Mouse (Mus musculus) heart, embryonic 15.5 days (tissue): ENCODE results near the gene Itpr2. TPM values are rescaled to one million over a fixed set of nuclear protein-coding genes. Genes with fewer than 3 reads are reported as not detected.

Source experiments
- ATAC-seq: fragments of 200-750 bp; cut with Nextera tagmentation; replicated peaks from 2 replicates; pipeline ENCODE4 v1.8.0; 2017; ENCODE audit warnings: low read depth, moderate TSS enrichment; ENCODE audit not compliant: insufficient number of reproducible peaks, insufficient read depth, low FRiP score
- H3K27ac ChIP-seq: fragments of 300-500 bp; sonication (generic); 2 replicates; pipeline ENCODE4 v1.5.1; 2015; ENCODE audit warnings: mild to moderate bottlenecking, inconsistent platforms
- H3K27me3 ChIP-seq: fragments of 300-500 bp; sonication (generic); 2 replicates; pipeline ENCODE4 v1.6.1; 2015; ENCODE audit warnings: inconsistent platforms
- H3K36me3 ChIP-seq: fragments of 300-500 bp; sonication (generic); 2 replicates; pipeline ENCODE4 v1.6.1; 2015; ENCODE audit warnings: mild to moderate bottlenecking, inconsistent platforms
- H3K4me1 ChIP-seq: fragments of 300-500 bp; sonication (generic); replicated peaks from 2 replicates; pipeline ENCODE4 v1.6.1; 2015; ENCODE audit warnings: inconsistent platforms
- H3K4me2 ChIP-seq: fragments of 300-500 bp; sonication (generic); 2 replicates; pipeline ENCODE4 v1.6.1; 2015; ENCODE audit warnings: inconsistent platforms, mild to moderate bottlenecking, moderate library complexity
- H3K4me3 ChIP-seq: fragments of 300-500 bp; sonication (generic); 2 replicates; pipeline ENCODE4 v1.5.1; 2015; ENCODE audit warnings: mild to moderate bottlenecking, inconsistent platforms
- H3K9ac ChIP-seq: fragments of 300-500 bp; sonication (generic); 2 replicates; pipeline ENCODE4 v1.6.1; 2015; ENCODE audit warnings: mild to moderate bottlenecking, inconsistent platforms
- H3K9me3 ChIP-seq: fragments of 300-500 bp; sonication (generic); replicated peaks from 2 replicates; pipeline ENCODE4 v1.6.1; 2016; ENCODE audit warnings: inconsistent platforms
- WGBS: fragments of 180-500 bp; shearing (Covaris S2); methylation state at CpG from one replicate; pipeline ENCODE4 v1.1.7; 2015; ENCODE audit warnings: mixed read lengths; 5-methylcytosine and 5-hydroxymethylcytosine counted together
- polyA plus RNA-seq: library from polyadenylated mRNA; unstranded; fragments of >200 nt; fragmentation: Nextera tagmentation; extraction: Ambion mirVana; gene quantifications from 2 replicates; pipeline ENCODE4 v1.2.1, GENCODE M21; 2015

Gene Itpr2
- polyA plus RNA-seq, 1 experiment from 2014 or later: 39.2 TPM

DNA sequence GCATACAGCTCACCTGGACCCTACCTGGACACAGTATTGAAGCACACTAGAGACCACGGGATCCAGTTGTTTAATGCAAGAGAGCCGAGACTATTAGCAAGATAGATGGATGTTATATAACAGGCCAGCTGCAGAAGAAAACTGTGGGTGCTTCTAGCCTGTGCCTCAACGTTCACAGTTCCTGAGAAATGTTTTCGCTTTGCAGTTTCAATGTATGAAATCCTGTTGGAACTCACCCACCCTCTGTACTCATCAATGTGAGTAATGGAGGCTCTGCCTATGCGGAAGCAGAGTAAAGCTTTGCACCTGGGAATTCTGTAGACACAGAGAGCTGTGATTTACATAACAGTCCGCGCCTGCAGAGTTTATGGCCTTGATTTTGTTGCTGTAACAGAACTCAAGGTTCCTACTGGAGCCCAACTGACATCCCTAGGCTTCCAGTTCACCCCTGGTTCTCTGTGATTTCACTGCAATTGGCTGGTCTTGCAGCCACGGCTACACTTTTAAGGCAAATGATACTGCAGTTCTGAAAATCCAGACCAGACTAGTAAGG lies 344.0 kb downstream of the Itpr2 start:
- ATAC-seq: no peak
- peaks cover 10% of the 10 kb centered on the region; the same call in 1 of the 2 replicates for H3K36me3 ChIP-seq
- no peaks in the 10 kb centered on the region for H3K9me3 ChIP-seq
- no peak overlapping the region for H3K4me2 ChIP-seq
- H3K4me3 ChIP-seq: no peak overlapping the region
- H3K27ac ChIP-seq: no peak overlapping the region
- H3K27me3 ChIP-seq: no peaks in the 10 kb centered on the region
- no peak overlapping the region for H3K9ac ChIP-seq
- WGBS: 83% methylated on average over 8 of the region's 8 CpGs
- peaks cover 13% of the 10 kb centered on the region for H3K4me1 ChIP-seq

DNA sequence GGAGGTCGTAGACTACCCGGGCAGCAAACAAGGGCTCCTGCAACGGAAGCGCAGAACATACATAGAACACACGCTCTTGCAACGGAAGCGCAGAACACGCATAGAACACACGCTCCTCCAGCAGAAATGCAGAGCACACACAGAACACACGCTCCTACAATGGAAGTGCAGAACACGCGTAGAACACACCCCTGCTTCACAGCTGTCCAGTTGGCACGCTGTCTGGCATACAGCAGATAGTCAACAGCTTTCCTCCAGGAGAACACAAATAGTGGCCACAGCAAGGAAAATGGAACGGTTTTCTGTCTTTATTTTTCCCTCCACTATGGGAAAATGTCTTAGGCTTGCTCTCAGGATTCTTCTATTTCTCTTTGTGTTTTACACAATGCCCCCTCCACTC lies 344.9 kb downstream of the Itpr2 start:
- Histone ChIP-seq H3K4me1 (peaks cover 8% of the 10 kb centered on the region), H3K27ac (no peak overlapping the region), H3K9me3 (no peaks in the 10 kb centered on the region), H3K36me3 (peaks cover 10% of the 10 kb centered on the region; the same call in 1 of the 2 replicates), H3K4me2 (no peak overlapping the region), H3K27me3 (no peaks in the 10 kb centered on the region), H3K4me3 (no peak overlapping the region), H3K9ac (no peak overlapping the region)
- no peak for ATAC-seq
- 97% methylated on average over 14 of the region's 14 CpGs for WGBS

DNA sequence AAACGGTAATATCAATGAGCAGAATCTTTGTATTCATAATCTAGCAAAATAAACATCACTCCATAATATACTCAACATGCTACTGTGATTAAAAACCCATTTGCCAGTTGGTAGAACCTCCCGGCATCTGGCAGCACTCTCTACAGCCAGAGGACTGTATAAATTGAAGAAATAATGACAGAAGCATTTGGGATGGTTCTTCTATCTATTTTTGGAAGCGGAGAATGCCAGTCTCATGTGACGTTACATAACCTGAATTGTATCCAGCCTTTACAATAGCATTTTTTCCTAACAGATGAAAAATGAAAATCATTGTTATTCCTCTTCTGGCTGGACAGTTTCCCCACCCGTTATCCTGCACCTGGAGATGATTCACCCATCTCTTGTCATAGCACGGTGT lies 345.5 kb downstream of the Itpr2 start:
- Histone ChIP-seq H3K9me3 (no peaks in the 10 kb centered on the region), H3K4me2 (no peak overlapping the region), H3K4me3 (no peak overlapping the region), H3K27me3 (no peaks in the 10 kb centered on the region), H3K4me1 (peaks cover 8% of the 10 kb centered on the region), H3K9ac (no peak overlapping the region), H3K27ac (no peak overlapping the region), H3K36me3 (peaks cover 10% of the 10 kb centered on the region; the same call in 1 of the 2 replicates)
- WGBS: 73% methylated on average over 6 of the region's 6 CpGs
- no peak for ATAC-seq

DNA sequence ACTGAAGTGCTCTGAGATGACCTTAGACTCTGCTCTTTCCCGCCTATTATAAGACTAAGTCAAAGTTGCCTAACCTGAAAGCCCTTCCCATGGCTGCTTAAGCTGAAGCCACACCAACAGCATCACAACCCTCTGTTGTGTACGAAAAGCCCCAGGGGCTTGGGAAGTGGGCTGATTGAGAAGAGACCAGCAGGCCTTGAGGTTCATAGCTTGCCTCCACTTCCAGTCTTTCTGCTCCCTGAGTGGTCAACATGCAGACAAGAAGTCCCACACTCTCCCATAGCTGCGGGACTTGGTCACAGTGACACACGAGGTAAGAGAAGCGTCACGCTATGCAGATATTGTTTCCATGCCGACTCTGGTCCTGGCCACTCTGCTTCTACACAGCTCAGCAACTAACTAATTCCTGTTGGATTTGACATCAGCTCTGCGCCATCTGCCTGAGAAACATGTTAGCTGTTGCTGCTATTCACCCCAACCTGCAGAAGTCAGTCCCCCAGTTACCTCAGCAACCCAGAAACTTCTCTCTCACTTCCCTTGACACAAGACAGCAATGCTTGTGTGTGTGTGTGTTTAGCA lies 346.8 kb downstream of the Itpr2 start:
- ATAC-seq: no peak
- Histone ChIP-seq H3K27me3 (no peaks in the 10 kb centered on the region), H3K4me2 (no peak overlapping the region), H3K9ac (no peak overlapping the region), H3K4me3 (no peak overlapping the region), H3K9me3 (no peaks in the 10 kb centered on the region), H3K36me3 (peaks cover 10% of the 10 kb centered on the region; the same call in 1 of the 2 replicates), H3K4me1 (peaks cover 8% of the 10 kb centered on the region), H3K27ac (no peak overlapping the region)
- 76% methylated on average over 8 of the region's 8 CpGs for WGBS

DNA sequence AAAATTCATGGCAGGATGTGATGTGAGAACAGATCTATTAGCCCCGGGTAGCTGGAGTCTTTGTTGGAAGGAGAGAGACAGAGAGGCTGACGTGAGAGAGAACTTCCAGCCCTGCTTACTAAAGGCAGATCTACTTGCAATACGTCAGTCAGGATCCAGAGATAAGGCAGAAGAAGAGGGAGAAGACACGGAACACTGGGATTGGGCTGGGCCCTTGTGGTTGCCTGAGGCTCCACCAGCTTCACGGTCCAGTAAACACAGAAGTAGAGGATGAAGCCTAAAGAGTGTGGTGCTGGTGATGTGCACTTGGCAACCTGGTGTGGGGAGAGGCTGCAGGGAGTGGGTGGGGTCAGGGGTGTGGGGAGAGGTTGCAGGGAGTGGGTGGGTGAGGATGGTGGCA lies 349.2 kb downstream of the Itpr2 start:
- Histone ChIP-seq H3K9ac (no peak overlapping the region), H3K4me3 (no peak overlapping the region), H3K27ac (no peak overlapping the region), H3K4me2 (no peak overlapping the region), H3K9me3 (no peaks in the 10 kb centered on the region), H3K36me3 (peaks cover 11% of the 10 kb centered on the region), H3K4me1 (no peaks in the 10 kb centered on the region), H3K27me3 (no peaks in the 10 kb centered on the region)
- no peak for ATAC-seq
- WGBS: 54% methylated on average over 5 of the region's 5 CpGs

DNA sequence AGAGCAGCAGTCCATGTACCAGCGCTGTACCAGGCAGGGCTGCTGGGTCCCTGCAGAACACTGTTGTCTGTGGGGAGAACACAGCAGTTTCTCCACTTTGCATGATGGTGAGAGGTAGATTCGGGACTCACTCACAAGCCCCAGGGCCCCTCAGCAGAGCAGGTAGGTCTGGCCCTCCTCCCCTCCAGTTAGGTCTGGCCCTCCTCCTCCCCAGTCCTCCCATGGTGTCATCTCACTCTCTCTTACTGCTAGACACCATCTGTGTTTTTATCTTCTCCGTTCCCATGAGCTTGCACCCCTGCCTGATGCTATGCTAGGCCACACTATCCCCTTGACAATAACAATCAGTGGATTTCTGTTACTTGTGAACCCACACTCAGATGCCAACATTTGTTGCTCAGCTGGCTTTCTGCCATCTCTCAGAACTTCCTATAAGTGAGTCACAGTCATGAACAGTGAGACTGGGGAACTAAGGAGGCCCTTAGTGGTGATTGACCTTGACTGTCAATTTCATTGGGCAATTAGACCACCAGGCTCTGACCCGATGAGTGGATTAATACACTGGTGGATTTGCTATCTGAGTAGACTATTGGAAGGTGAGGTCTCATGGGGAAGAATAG lies 360.9 kb downstream of the Itpr2 start:
- 81% methylated on average over 4 of the region's 4 CpGs for WGBS
- peaks cover 16% of the 10 kb centered on the region for H3K4me1 ChIP-seq
- H3K4me3 ChIP-seq: no peak overlapping the region
- H3K9ac ChIP-seq: no peak overlapping the region
- H3K4me2 ChIP-seq: no peak overlapping the region
- peaks cover 17% of the 10 kb centered on the region for H3K36me3 ChIP-seq
- 0 out of 2 replicates have a peak, but pooled peaks cover 2% of the 10 kb centered on the region for H3K9me3 ChIP-seq
- no peak for ATAC-seq
- no peak overlapping the region for H3K27ac ChIP-seq
- H3K27me3 ChIP-seq: no peaks in the 10 kb centered on the region

DNA sequence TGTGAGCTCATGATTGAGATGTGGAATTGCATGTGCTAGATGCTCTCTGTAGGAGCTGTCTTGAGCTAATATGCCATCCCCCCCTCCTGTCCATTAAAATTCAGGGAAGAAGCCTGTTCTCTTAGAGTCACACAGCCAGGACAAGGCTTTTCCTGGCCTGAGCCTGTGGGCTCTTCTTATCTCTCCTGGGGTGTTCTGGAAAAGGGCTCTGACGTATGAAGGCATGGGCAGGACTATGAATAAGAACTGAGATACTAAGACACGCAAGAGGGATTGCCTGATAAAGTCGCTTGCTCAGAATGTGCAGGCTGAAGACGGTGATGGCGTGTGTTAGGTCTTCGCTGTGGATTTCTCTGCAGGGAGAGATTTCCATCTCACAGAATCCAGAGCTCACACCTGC lies 361.9 kb downstream of the Itpr2 start:
- H3K4me2 ChIP-seq: no peak overlapping the region
- no peak for ATAC-seq
- H3K4me1 ChIP-seq: peaks cover 16% of the 10 kb centered on the region
- WGBS: 36% methylated on average over 6 of the region's 6 CpGs
- peaks cover 12% of the 10 kb centered on the region; the same call in 1 of the 2 replicates for H3K36me3 ChIP-seq
- H3K4me3 ChIP-seq: no peak overlapping the region
- H3K9me3 ChIP-seq: no peaks in the 10 kb centered on the region
- H3K27ac ChIP-seq: no peak overlapping the region
- no peak overlapping the region for H3K9ac ChIP-seq
- no peaks in the 10 kb centered on the region for H3K27me3 ChIP-seq

DNA sequence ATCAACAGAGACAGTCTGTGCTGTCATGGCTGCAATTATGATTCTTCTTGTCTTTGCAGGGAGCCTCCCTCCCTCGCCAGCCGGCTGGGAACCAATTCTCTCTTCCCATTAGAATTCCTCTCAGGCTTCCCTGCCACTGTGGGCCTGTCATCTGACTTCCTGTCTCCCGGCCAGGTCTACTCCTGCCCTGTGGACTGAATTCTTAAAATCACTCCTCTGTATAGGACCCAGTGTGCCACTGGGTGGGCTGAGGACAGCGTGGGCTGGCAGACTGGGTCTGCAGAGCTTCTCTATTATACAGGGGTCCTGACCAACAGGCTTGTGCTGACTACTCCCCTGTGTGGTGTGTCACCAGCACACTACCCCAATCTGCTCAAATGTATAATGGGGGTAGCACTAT lies 365.4 kb downstream of the Itpr2 start:
- Histone ChIP-seq H3K4me1 (peaks cover 30% of the 10 kb centered on the region), H3K27me3 (no peaks in the 10 kb centered on the region), H3K9me3 (no peaks in the 10 kb centered on the region), H3K4me2 (no peak overlapping the region), H3K4me3 (no peak overlapping the region), H3K27ac (no peak overlapping the region), H3K9ac (no peak overlapping the region), H3K36me3 (no peaks in the 10 kb centered on the region; the same call in 1 of the 2 replicates)
- no peak for ATAC-seq
- WGBS: 49% methylated on average over 4 of the region's 4 CpGs

DNA sequence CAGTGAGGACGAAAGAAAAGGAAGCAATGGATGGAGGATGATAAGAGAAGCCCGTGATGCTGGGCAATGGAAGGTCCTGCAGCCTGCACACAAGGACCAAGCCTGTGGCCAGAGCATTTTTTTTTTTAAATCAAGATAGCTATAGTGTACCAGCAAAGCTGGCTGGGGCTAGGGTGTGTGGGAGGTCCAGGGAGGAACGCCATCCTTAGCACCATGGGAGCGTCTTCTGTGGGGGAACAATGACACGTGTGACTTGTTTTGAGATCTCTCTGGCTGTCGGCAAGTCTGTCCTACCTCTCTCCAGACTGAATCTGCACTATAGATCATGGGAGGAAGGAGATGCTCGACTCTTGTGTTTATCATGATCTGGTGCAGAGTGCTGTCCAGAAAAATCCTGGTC lies 365.8 kb downstream of the Itpr2 start:
- Histone ChIP-seq H3K27me3 (no peaks in the 10 kb centered on the region), H3K9me3 (no peaks in the 10 kb centered on the region), H3K4me2 (no peak overlapping the region), H3K4me3 (no peak overlapping the region), H3K4me1 (peaks cover 30% of the 10 kb centered on the region), H3K9ac (no peak overlapping the region), H3K36me3 (no peaks in the 10 kb centered on the region; the same call in 1 of the 2 replicates), H3K27ac (no peak overlapping the region)
- no peak for ATAC-seq
- WGBS: 27% methylated on average over 7 of the region's 7 CpGs

DNA sequence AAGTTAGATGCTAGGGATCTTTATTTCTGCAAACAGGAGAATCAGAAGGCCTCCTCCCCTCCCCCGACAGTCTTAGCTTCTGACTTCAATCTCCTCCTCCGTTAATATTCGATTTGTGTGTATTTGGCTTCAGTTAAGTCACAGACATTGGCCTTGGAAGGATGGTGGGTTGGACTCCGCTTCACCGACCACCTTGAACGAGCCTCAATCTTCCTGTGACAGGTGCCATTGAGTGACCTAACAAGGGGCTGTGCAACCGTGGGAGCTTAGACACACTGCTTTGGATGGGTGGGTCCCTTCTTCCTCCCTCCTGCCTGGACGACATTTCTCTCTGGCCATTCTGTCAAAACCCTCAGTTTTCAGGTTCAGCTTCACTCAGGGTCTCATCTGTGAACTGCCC lies 366.7 kb downstream of the Itpr2 start:
- H3K4me3 ChIP-seq: no peak overlapping the region
- no peak overlapping the region for H3K27ac ChIP-seq
- H3K27me3 ChIP-seq: no peaks in the 10 kb centered on the region
- 78% methylated on average over 8 of the region's 8 CpGs for WGBS
- no peak for ATAC-seq
- no peak overlapping the region for H3K4me2 ChIP-seq
- H3K4me1 ChIP-seq: peaks cover 26% of the 10 kb centered on the region
- H3K9me3 ChIP-seq: no peaks in the 10 kb centered on the region
- H3K9ac ChIP-seq: no peak overlapping the region
- H3K36me3 ChIP-seq: no peaks in the 10 kb centered on the region

DNA sequence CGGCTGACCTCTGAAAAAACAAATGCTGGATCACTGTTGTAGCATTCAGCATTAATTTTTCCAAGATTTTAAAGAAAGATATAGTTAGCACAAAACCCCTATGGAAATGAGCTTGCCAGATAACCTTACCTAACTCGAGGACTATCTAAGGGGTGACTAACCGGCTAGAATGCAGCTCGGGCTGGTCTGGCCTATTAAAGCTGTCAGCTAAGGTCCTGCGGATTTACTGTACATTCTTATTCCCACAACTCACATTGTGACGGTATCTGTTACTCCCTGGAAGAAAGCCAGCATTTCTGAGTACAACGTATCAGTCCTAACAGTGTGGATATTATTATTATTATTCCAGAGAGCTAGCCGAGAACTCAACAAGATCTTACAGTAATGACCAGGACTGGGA lies 368.1 kb downstream of the Itpr2 start:
- Histone ChIP-seq H3K9ac (no peak overlapping the region), H3K4me3 (no peak overlapping the region), H3K27ac (peak overlapping the region; percentile 23; the same call in 1 of the 2 replicates), H3K4me1 (peaks cover 19% of the 10 kb centered on the region), H3K9me3 (no peaks in the 10 kb centered on the region), H3K27me3 (no peaks in the 10 kb centered on the region), H3K4me2 (no peak overlapping the region), H3K36me3 (no peaks in the 10 kb centered on the region; the same call in 1 of the 2 replicates)
- 26% methylated on average over 8 of the region's 8 CpGs for WGBS
- no peak for ATAC-seq

DNA sequence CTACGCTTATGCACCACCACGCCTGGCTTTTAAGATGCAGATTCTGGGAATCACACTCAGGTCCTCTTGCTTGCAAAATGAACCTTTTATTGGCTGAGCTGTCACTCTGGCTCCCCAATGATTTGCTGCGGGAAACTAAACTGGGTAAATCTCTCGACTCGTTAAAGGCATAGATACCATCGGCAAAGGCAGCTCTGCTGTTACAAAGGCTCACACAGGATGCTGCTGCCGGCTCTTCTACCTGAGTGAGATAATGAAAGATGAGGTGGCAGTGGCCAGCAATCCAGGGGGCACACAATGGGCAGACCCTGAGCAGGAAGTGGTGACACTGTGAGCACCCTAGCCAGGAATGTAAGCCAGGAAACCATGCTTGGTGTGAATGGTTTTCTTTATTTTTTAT lies 373.0 kb downstream of the Itpr2 start:
- Histone ChIP-seq H3K9me3 (no peaks in the 10 kb centered on the region), H3K4me3 (no peak overlapping the region), H3K4me1 (peaks cover 27% of the 10 kb centered on the region), H3K9ac (no peak overlapping the region), H3K4me2 (no peak overlapping the region), H3K36me3 (peaks cover 3% of the 10 kb centered on the region; the same call in 1 of the 2 replicates), H3K27ac (no peak overlapping the region), H3K27me3 (no peaks in the 10 kb centered on the region)
- WGBS: 73% methylated on average over 7 of the region's 7 CpGs
- ATAC-seq: no peak
